Mouse (Mus musculus): ENCODE data around the gene Hyal1.
A peak's percentile ranks its signal among the peaks of the same experiment; 100 is the strongest.

Gene Hyal1

GRCm38 (mm10) chr9:107624951-107625350 lies 48.2 kb downstream of the Hyal1 start:
- DNase-seq: no peak

DNA sequence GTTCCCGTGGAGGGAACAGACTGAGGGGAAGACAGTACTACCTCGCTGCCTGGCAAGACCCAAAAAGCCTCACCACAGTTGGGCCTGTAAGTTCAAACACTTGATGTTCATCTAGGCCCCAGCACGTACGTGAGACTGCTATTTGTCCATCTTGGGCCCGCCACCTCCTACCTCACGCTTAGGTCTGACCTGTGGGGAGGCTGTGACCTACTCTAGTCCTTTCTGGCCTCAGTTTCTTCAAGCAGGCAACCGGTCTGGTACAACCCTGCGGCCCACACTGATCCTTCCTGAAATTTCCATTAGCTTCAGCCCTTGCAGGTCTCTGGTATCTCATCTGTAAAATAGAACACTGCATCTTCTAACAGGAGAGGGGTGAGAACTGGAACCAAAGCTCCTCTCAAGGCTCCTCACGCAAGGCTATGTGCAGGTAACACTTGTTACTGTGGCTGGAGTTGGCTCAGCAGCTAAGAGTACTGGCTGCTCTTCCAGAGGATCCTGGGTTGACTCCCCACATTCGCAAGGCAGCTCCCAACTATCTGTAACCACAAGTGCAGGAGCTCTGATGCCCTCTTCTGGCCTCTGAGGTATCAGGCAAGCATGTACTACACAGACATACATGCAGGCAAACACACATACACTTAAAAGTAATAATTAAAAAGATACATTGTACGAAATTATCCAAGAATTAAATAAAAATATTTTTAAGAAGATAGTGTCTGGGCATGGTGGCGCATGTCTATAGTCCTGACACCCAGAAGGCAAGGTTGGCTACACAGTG lies 48.8 kb downstream of the Hyal1 start:
- no peak for DNase-seq

GRCm38 (mm10) chr9:107626158-107626843 lies 49.6 kb downstream of the Hyal1 start:
- DNase-seq: no peak

- peak; percentile 90 to 92 for DNase-seq
Measured at GRCm38 (mm10) chr9:107626844-107627277, 50.1 kb downstream of the Hyal1 start.

DNA sequence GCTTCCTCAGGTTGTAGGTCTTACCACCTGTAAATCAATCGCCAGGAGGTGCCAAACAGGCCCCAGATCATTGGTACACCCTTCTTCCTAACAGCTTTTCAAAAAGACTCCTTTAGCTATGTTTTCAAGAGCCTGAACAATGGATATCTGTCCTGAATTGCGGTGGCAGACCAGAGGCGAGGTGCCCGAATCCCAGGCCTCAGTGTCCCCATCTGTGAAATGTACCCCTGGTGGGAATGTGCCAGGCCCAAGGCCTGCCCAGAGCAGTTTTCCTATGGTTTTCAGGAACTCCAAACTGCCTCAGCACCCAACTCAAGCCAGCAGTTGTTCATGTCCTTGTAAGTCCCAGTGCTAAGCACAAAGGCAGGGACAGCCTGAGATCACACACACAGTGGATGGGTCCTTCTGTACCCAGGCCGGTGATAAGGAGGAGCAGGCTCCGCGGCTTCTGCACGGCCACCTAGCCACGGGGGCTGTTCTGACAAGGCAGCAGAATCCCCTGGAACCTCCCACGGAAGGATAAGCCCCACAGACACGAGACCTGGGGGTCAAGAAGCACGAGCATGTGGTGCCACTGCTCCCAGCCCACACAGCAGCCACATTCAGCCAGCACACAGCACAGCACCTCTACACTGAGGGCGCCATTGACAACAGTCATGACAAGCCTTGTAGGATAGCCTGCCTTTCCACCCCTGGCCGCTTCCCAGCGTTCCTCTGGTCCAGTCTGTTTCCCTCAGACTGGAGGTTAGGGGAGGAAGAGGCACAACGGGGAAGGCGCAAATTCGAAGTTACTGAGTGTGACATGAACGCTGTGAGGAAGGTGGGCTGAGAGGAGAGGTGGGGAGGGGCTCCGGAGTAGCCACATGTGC lies 50.9 kb downstream of the Hyal1 start:
- no peak for DNase-seq

GRCm38 (mm10) chr9:107628721-107629410 lies 52.1 kb downstream of the Hyal1 start:
- peak; percentile 83 to 88 for DNase-seq

DNA sequence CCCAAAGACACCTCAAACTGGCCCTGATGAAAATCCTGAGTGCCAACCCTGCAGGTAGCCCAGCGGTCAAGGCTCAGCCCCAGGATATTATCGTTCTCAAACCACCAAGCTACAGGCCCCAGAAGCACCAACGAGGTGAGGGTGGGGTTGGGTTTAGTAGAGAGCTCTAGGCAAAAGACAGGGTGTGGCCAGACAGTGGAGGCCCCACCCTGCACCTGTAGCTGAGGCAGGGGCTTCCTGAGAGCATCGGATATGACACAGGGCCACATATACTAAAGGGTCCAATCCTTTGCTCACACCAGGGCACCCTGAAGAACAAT lies 52.6 kb downstream of the Hyal1 start:
- DNase-seq: no peak

- peak; percentile 30 to 35 for DNase-seq
Measured at GRCm38 (mm10) chr9:107629901-107630425, 53.2 kb downstream of the Hyal1 start.

DNA sequence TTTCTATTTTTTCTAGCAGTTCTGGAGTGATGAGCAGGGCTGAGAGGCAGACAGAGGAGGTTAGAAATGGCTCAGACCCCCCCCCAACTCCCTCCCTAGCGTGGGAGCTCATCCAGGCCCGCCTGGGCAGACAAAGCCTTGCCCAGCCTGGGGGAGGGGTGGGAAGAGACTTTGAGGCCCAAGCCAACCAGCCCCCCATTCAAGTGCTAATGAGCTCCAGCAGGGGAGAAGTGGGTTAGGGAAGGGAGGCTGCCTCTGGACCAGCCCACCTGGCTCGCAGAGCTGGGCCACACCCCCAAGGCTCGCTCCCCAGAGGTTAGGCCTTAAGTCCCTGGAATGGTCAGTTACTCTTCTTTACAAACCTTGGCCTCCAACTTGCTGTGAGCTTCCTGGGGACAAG lies 53.8 kb downstream of the Hyal1 start:
- no peak for DNase-seq
